Mouse (Mus musculus) myocyte (in vitro differentiated cells): ENCODE measurements around the gene Neurl1a. TPM values are rescaled to one million over a fixed set of nuclear protein-coding genes. Genes with fewer than 3 reads are reported as not detected.

ENCODE experiments used
- H3K27me3 ChIP-seq: one replicate; pipeline ENCODE4 v1.6.1; 2011; ENCODE audit not compliant: control insufficient read depth, insufficient read depth, insufficient read length
- H3K36me3 ChIP-seq: one replicate; pipeline ENCODE4 v1.6.1; 2011; ENCODE audit not compliant: control insufficient read depth, insufficient read depth
- H3K4me2 ChIP-seq: one replicate; pipeline ENCODE4 v1.6.1; 2011; ENCODE audit warnings: low read depth, control low read depth
- H3K4me3 ChIP-seq: one replicate; pipeline ENCODE4 v1.5.1; 2011; ENCODE audit warnings: mild to moderate bottlenecking, control low read depth, moderate library complexity
- H3K79me2 ChIP-seq: one replicate; pipeline ENCODE4 v1.6.1; 2011; ENCODE audit not compliant: control insufficient read depth, insufficient read depth
- H3ac ChIP-seq: one replicate; pipeline ENCODE4 v1.6.1; 2011; ENCODE audit not compliant: control insufficient read depth, insufficient read length
- CEBPB ChIP-seq: IDR thresholded peaks from 2 replicates; pipeline ENCODE4 v1.6.1; 2011; ENCODE audit warnings: mild to moderate bottlenecking, moderate library complexity; ENCODE audit not compliant: poor library complexity, insufficient read depth, severe bottlenecking
- E2F4 ChIP-seq: IDR thresholded peaks from one replicate; pipeline ENCODE4 v1.6.1; 2011; ENCODE audit warnings: mild to moderate bottlenecking, control low read depth, moderate library complexity; ENCODE audit not compliant: insufficient read depth
- MAX ChIP-seq: IDR thresholded peaks from one replicate; pipeline ENCODE4 v1.6.1; 2011; ENCODE audit warnings: low read depth, mild to moderate bottlenecking, control low read depth
- MYOD1 ChIP-seq, 3 experiments: IDR thresholded peaks; one replicate each; pipeline ENCODE4 v1.6.1; 2011; ENCODE audit warnings: control low read depth in 2 of 3, low read depth in 2 of 3, mild to moderate bottlenecking in 2 of 3, moderate library complexity in 1 of 3; ENCODE audit not compliant: insufficient read length in 2 of 3, control insufficient read depth in 1 of 3
- MYOG ChIP-seq, 3 experiments: IDR thresholded peaks; one replicate each; pipeline ENCODE4 v1.6.1; 2011; ENCODE audit warnings: control low read depth in 2 of 3, low read depth in 2 of 3, mild to moderate bottlenecking in 2 of 3; ENCODE audit not compliant: insufficient read length in 2 of 3, control insufficient read depth in 1 of 3, insufficient read depth in 1 of 3
- POLR2A ChIP-seq: IDR thresholded peaks from one replicate; pipeline ENCODE4 v1.6.1; 2011; ENCODE audit warnings: low read depth, mild to moderate bottlenecking, control low read depth, moderate library complexity; ENCODE audit not compliant: insufficient read length
- POLR2AphosphoS2 ChIP-seq: IDR thresholded peaks from one replicate; pipeline ENCODE4 v1.6.1; 2011; ENCODE audit warnings: low read depth, control low read depth; ENCODE audit not compliant: insufficient read length
- REST ChIP-seq: IDR thresholded peaks from one replicate; pipeline ENCODE4 v1.6.1; 2011; ENCODE audit warnings: mild to moderate bottlenecking, control low read depth, moderate library complexity; ENCODE audit not compliant: insufficient read depth, insufficient read length
- SRF ChIP-seq: IDR thresholded peaks from one replicate; pipeline ENCODE4 v1.6.1; 2011; ENCODE audit warnings: low read depth; ENCODE audit not compliant: control insufficient read depth, insufficient read length
- TCF12 ChIP-seq: IDR thresholded peaks from one replicate; pipeline ENCODE4 v1.6.1; 2011; ENCODE audit warnings: mild to moderate bottlenecking, control low read depth; ENCODE audit not compliant: poor library complexity, insufficient read depth, severe bottlenecking
- TCF3 ChIP-seq: IDR thresholded peaks from one replicate; pipeline ENCODE4 v1.6.1; 2011; ENCODE audit warnings: low read depth, control low read depth; ENCODE audit not compliant: insufficient read length
- USF1 ChIP-seq: IDR thresholded peaks from one replicate; pipeline ENCODE4 v1.6.1; 2011; ENCODE audit warnings: low read depth, mild to moderate bottlenecking, control low read depth, moderate library complexity
- polyA plus RNA-seq: library from polyadenylated mRNA; unstranded; fragments of >200 nt; fragmentation: generic; extraction: Trizol; gene quantifications from one replicate; pipeline ENCODE4 v1.2.1, GENCODE M21; 2012; ENCODE audit warnings: missing spikeins

Gene Neurl1a
- polyA plus RNA-seq = 120 TPM

DNA sequence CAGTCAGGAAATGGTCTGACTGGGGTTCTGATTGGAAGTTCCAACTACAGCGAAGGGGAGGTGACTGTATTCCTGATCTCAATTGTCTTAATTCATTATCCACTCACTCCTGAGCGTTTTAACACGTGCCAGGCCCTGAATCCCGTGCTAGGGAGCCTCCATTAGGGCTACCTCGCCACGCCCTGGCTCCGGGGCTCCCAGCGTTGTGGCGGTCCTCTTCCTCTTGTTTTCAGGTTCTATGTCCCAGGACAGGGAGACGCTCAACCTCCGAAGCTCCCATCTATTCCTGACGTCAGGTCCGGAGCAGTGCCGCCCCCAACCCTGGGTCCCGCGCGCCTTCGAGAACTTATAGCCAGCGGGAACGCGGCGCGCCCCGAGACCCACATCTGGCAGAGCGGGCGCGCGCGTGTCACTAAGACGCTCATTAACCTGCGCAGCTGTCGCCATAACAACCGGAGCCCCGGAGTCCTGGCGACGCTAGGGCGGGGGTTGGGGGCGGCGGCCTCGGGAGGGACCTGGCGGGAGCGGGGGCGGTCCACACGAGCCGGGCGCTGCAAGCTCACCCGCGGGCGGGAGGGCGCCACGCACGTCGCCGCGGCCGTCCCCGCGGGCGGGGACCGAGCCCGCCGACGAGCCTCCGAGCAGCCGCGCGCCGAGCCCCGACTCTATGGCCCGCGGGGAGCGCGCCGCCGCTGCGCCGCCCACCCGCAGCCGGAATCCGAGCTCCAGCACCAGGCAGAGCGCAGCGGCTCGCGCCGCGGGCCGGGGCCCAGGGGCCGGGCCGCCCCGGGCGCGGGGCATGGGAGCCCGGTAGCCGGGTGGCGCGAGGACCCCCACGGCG, at the start of gene Neurl1a:
Gene Neurl1a (plus strand): TSS at position 390 of the 841 bp plus-strand sequence.
- TF ChIP-seq E2F4 = no peak
- TF ChIP-seq MYOG (IDR thresholded peaks at IDR 0.05; ENCODE audit: control insufficient read depth in 1 of 3, insufficient read depth in 1 of 3, insufficient read length in 2 of 3, low read depth in 2 of 3) = peak in 1 of 3 experiments; percentile 1
- TF ChIP-seq POLR2A = peak; percentile 41
- no peaks in the 10 kb centered on the region for H3K27me3 ChIP-seq
- H3K4me2 ChIP-seq = peak within 1 kb of the TSS; percentile 81
- no peaks in the 10 kb centered on the region for H3K36me3 ChIP-seq
- peaks cover 3% of the 10 kb centered on the region for H3K79me2 ChIP-seq
- H3ac ChIP-seq = peak within 1 kb of the TSS; percentile 10
- H3K4me3 ChIP-seq = peak within 1 kb of the TSS; percentile 19

DNA sequence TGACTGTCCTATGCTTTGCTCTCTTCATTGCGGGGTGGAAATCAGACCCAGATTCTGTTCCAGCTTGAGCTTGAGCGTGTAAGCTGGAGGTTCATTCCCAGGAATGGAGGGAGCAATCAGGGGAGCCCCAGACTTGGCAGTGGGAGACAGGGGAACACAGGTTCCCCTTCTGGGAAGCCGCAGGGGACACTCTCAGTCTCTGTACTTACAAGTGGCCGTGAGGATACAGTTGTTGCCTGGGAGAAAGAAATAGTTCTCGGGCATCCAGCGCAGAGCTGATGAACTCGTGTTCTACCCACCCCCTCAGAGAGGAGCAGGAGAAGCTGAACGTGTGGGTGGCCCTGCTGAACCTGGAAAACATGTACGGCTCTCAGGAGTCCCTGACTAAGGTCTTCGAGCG, 49.8 kb upstream of the Neurl1a start:
- no peaks in the 10 kb centered on the region for H3K27me3 ChIP-seq
- no peak overlapping the region for H3K4me3 ChIP-seq
- H3K36me3 ChIP-seq = peaks cover 40% of the 10 kb centered on the region
- TF ChIP-seq MYOG (IDR thresholded peaks at IDR 0.05; ENCODE audit: control insufficient read depth in 1 of 3, insufficient read depth in 1 of 3, insufficient read length in 2 of 3, low read depth in 2 of 3) (no peak), TCF3 (no peak), SRF (no peak), TCF12 (no peak), POLR2A (no peak), MYOD1 (IDR thresholded peaks at IDR 0.05; ENCODE audit: control insufficient read depth in 1 of 3, insufficient read length in 2 of 3, low read depth in 2 of 3) (no peak), CEBPB (no peak)
- no peak overlapping the region for H3K4me2 ChIP-seq
- H3ac ChIP-seq = no peak overlapping the region
- H3K79me2 ChIP-seq = no peaks in the 10 kb centered on the region

DNA sequence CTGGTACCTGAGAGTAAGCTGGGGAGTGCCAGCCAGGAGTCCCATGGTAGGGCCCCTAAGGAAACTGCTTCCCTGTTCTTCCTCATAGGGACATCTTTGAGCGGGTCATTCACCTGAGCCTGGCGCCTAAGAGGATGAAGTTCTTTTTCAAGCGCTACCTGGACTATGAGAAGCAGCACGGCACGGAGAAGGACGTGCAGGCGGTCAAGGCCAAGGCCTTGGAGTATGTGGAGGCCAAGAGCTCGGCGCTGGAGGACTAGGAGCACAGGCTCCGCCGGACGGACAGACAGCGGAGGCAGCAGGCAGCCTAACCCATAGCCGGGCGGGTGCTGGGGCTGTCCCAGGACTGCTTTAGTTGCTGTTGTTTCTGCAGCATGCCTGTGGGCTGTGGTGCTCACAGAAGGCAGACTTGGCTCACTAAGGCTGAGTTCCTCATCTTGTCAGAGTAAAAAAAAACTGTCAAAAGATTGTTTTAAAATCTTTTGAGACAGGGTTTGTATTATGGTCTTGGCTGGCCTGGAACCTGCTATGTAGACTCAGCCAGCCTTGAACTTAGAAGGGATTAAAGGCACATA, 48.0 kb upstream of the Neurl1a start:
- H3K36me3 ChIP-seq = peaks cover 29% of the 10 kb centered on the region
- H3K4me2 ChIP-seq = no peak overlapping the region
- no peak overlapping the region for H3K4me3 ChIP-seq
- no peak for TF ChIP-seq MAX
- TF ChIP-seq MYOD1 (IDR thresholded peaks at IDR 0.05; ENCODE audit: control insufficient read depth in 1 of 3, insufficient read length in 2 of 3, low read depth in 2 of 3) = no peak
- TF ChIP-seq E2F4 = no peak
- no peak for TF ChIP-seq POLR2A
- TF ChIP-seq MYOG (IDR thresholded peaks at IDR 0.05; ENCODE audit: control insufficient read depth in 1 of 3, insufficient read depth in 1 of 3, insufficient read length in 2 of 3, low read depth in 2 of 3) = no peak
- no peak for TF ChIP-seq SRF
- TF ChIP-seq USF1 = no peak
- TF ChIP-seq REST = no peak
- no peak for TF ChIP-seq TCF12
- TF ChIP-seq TCF3 = no peak
- no peak for TF ChIP-seq POLR2AphosphoS2
- no peak for TF ChIP-seq CEBPB
- H3ac ChIP-seq = no peak overlapping the region
- no peaks in the 10 kb centered on the region for H3K27me3 ChIP-seq
- H3K79me2 ChIP-seq = no peaks in the 10 kb centered on the region

DNA sequence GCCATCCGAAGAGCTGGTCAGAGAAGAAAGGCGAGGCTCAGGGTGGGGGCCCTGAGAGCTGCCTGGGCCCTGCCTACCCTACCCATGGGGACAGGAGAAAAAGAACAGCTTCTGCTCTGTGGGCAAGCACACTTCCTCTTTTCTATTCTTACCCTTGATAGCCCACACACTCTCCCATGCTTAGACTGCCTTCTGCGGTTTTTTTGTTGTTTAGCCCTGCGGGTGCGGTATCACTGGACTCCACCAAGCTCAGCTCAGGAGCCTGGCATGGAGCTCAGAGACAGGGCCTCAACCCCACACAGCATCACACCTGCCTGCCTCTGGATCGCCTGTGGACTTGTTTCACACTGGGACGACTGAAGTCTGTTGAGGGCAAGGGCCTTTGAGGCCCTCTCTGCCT, 45.5 kb upstream of the Neurl1a start:
- Histone ChIP-seq H3K4me3 (no peak overlapping the region), H3K27me3 (no peaks in the 10 kb centered on the region), H3ac (no peak overlapping the region), H3K79me2 (no peaks in the 10 kb centered on the region), H3K4me2 (no peak overlapping the region), H3K36me3 (peaks cover 18% of the 10 kb centered on the region)
- no peak for TF ChIP-seq POLR2A
- TF ChIP-seq MYOG (IDR thresholded peaks at IDR 0.05; ENCODE audit: control insufficient read depth in 1 of 3, insufficient read depth in 1 of 3, insufficient read length in 2 of 3, low read depth in 2 of 3) = no peak
- no peak for TF ChIP-seq TCF3
- TF ChIP-seq POLR2AphosphoS2 = no peak
- TF ChIP-seq E2F4 = no peak
- TF ChIP-seq USF1 = no peak
- TF ChIP-seq REST = no peak
- TF ChIP-seq TCF12 = no peak
- no peak for TF ChIP-seq CEBPB
- TF ChIP-seq MAX = no peak
- no peak for TF ChIP-seq MYOD1 (IDR thresholded peaks at IDR 0.05; ENCODE audit: control insufficient read depth in 1 of 3, insufficient read length in 2 of 3, low read depth in 2 of 3)
- no peak for TF ChIP-seq SRF

DNA sequence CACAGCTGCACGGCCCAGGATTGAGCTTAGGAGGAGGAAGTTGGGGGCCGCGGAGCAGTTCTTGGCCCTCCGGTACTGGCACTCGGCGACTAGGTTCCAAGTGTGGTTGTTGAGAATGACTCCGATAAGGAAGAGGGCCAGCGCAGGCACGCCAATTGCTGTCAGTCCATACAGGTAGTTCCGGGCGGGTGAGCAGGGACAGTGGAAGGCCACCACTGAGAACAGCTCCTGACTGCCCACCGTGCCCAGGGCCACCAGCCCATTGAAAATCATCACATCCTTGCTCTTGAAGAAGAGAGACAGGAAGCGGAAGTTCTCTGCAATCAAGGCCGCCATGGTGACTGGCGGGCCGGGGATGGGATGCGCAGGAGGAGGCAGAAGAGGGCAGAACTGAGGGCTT, 43.1 kb upstream of the Neurl1a start:
- Histone ChIP-seq H3ac (no peak overlapping the region), H3K4me2 (no peak overlapping the region), H3K36me3 (no peaks in the 10 kb centered on the region), H3K79me2 (no peaks in the 10 kb centered on the region), H3K4me3 (no peak overlapping the region), H3K27me3 (no peaks in the 10 kb centered on the region)
- no peak for TF ChIP-seq MAX
- no peak for TF ChIP-seq POLR2A
- no peak for TF ChIP-seq TCF3
- TF ChIP-seq SRF = no peak
- no peak for TF ChIP-seq CEBPB
- no peak for TF ChIP-seq REST
- TF ChIP-seq E2F4 = no peak
- no peak for TF ChIP-seq POLR2AphosphoS2
- TF ChIP-seq TCF12 = no peak
- no peak for TF ChIP-seq USF1
- TF ChIP-seq MYOG (IDR thresholded peaks at IDR 0.05; ENCODE audit: control insufficient read depth in 1 of 3, insufficient read depth in 1 of 3, insufficient read length in 2 of 3, low read depth in 2 of 3) = no peak
- TF ChIP-seq MYOD1 (IDR thresholded peaks at IDR 0.05; ENCODE audit: control insufficient read depth in 1 of 3, insufficient read length in 2 of 3, low read depth in 2 of 3) = no peak
